Mouse (Mus musculus): ENCODE measurements around the gene Eed.

GRCm38 (mm10) chr7:89923441-89924180, 57.2 kb downstream of the Eed start:
- TF ChIP-seq HCFC1 (IDR thresholded peaks at IDR 0.05; ENCODE audit: borderline replicate concordance, insufficient read depth, low read length) (no peak), CHD2 (IDR thresholded peaks at IDR 0.05; ENCODE audit: low read depth, low read length) (no peak), ZC3H11A (IDR thresholded peaks at IDR 0.05; ENCODE audit: borderline replicate concordance, low read depth, low read length) (no peak)
